Mouse (Mus musculus) stomach, postnatal 0 days (tissue): ENCODE results near the gene Ppfia2.

Source experiments
- CTCF ChIP-seq: IDR thresholded peaks from 2 replicates; pipeline ENCODE4 v1.5.1; 2016; ENCODE audit warnings: antibody characterized with exemption, low read depth, mild to moderate bottlenecking, moderate library complexity
- EP300 ChIP-seq: optimal IDR thresholded peaks from 2 replicates; pipeline ENCODE3; 2016; ENCODE audit warnings: antibody characterized with exemption

- TF ChIP-seq CTCF, result no peak
- TF ChIP-seq EP300, result no peak
These were observed 411.2 kb downstream of the Ppfia2 start for GRCm38 (mm10) chr10:106881330-106881729.
